Mouse (Mus musculus) C2C12 (cell line): ENCODE data around the gene Bcl6. TPM values are rescaled to one million over a fixed set of nuclear protein-coding genes. Genes with fewer than 3 reads are reported as not detected.

Experiments used
- H3K27me3 ChIP-seq: one replicate; pipeline ENCODE4 v1.6.1; 2011; ENCODE audit not compliant: control insufficient read depth, insufficient read depth, insufficient read length
- H3K36me3 ChIP-seq: one replicate; pipeline ENCODE4 v1.6.1; 2011; ENCODE audit not compliant: control insufficient read depth, insufficient read depth
- H3K4me3 ChIP-seq: one replicate; pipeline ENCODE4 v1.5.1; 2011; ENCODE audit warnings: mild to moderate bottlenecking, control low read depth; ENCODE audit not compliant: poor library complexity, insufficient read depth, severe bottlenecking
- H3K79me2 ChIP-seq: one replicate; pipeline ENCODE4 v1.6.1; 2011; ENCODE audit not compliant: control insufficient read depth, insufficient read depth
- H3K79me3 ChIP-seq: one replicate; pipeline ENCODE4 v1.6.1; 2011; ENCODE audit warnings: low read depth, control low read depth
- H3ac ChIP-seq: one replicate; pipeline ENCODE3; 2011; ENCODE audit warnings: low read depth; ENCODE audit not compliant: control insufficient read depth, insufficient read length
- CEBPB ChIP-seq: IDR thresholded peaks from one replicate; pipeline ENCODE4 v1.6.1; 2011; ENCODE audit warnings: low read depth, mild to moderate bottlenecking, control low read depth, moderate library complexity
- CTCF ChIP-seq: IDR thresholded peaks from one replicate; pipeline ENCODE4 v1.5.1; 2011; ENCODE audit not compliant: control insufficient read depth, insufficient read depth, insufficient read length
- FOSL1 ChIP-seq: IDR thresholded peaks from one replicate; pipeline ENCODE4 v1.8.0; 2011; ENCODE audit warnings: mild to moderate bottlenecking, low read length; ENCODE audit not compliant: poor library complexity, insufficient read depth, severe bottlenecking
- MAX ChIP-seq: IDR thresholded peaks from one replicate; pipeline ENCODE4 v1.6.1; 2011; ENCODE audit warnings: mild to moderate bottlenecking, control low read depth
- MYOD1 ChIP-seq: IDR thresholded peaks from one replicate; pipeline ENCODE4 v1.6.1; 2011; ENCODE audit warnings: low read depth; ENCODE audit not compliant: control insufficient read depth, insufficient read length
- MYOG ChIP-seq: IDR thresholded peaks from one replicate; pipeline ENCODE4 v1.6.1; 2011; ENCODE audit not compliant: control insufficient read depth, insufficient read length; ENCODE audit errors: extremely low read depth
- USF1 ChIP-seq: IDR thresholded peaks from one replicate; pipeline ENCODE4 v1.6.1; 2011; ENCODE audit warnings: low read depth, mild to moderate bottlenecking, control low read depth, moderate library complexity
- polyA plus RNA-seq: library from polyadenylated mRNA; unstranded; fragments of >200 nt; fragmentation: generic; extraction: Trizol; gene quantifications from one replicate; pipeline ENCODE4 v1.2.1, GENCODE M21; 2012; ENCODE audit warnings: missing spikeins

The Bcl6 gene
- polyA plus RNA-seq, 1 experiment = 6.2 TPM

DNA sequence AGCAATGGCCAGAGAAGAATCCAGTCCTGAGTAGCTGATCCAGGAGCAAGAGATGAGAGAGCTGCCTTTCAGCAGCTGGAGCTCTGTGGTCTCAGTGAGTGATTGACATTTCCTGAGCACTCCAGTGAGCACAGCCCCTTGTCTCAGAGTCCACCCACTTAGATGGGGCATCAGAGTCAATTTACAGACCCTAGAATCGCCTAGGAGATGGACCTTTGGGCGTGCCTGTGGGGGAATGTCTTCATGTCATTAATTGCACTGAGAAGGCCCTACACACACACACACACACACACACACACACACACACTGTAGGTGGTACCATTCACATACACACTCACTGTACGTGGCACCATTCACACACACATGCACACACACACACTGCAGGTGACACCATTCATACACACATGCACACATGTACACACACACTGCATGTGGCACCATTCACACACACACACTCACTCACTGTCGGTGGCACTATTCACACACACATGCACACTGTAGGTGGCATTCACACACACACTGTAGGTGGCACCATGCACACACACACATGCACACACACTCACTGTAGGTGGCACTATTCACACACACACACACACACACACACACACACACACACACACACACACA, 36.4 kb downstream of the Bcl6 start:
- no peak overlapping the region for H3K4me3 ChIP-seq
- no peak for TF ChIP-seq CTCF
- H3K27me3 ChIP-seq = no peaks in the 10 kb centered on the region

DNA sequence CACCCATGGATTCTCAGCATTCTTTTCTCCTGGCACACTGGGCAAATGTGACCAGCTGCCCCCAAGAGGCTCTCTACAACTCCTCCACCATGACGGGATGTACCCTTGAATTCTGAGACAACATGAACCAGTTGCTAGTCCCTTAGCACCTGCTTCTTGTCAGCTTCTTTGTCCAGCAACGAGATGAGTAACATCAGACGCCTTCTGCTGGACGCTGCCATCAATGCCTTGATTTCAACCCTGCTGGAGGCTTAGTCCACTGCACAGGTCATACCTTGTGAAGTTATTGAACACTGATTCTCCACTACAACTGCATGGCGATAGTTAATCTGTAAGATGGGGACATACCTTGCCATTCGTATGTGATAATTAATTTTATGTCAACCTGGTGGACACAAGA, 41.0 kb downstream of the Bcl6 start:
- Histone ChIP-seq H3K27me3 (no peaks in the 10 kb centered on the region), H3K79me2 (no peaks in the 10 kb centered on the region), H3K36me3 (no peaks in the 10 kb centered on the region), H3ac (no peak overlapping the region), H3K4me3 (no peak overlapping the region), H3K79me3 (no peaks in the 10 kb centered on the region)
- TF ChIP-seq MYOG = no peak
- TF ChIP-seq FOSL1 = no peak
- TF ChIP-seq MYOD1 = no peak
- TF ChIP-seq CTCF = no peak
- no peak for TF ChIP-seq MAX

More for the DNA sequence above, 36.4 kb downstream of the Bcl6 start:
- Histone ChIP-seq H3ac (no peak overlapping the region), H3K79me3 (no peaks in the 10 kb centered on the region), H3K36me3 (no peaks in the 10 kb centered on the region), H3K79me2 (no peaks in the 10 kb centered on the region)

DNA sequence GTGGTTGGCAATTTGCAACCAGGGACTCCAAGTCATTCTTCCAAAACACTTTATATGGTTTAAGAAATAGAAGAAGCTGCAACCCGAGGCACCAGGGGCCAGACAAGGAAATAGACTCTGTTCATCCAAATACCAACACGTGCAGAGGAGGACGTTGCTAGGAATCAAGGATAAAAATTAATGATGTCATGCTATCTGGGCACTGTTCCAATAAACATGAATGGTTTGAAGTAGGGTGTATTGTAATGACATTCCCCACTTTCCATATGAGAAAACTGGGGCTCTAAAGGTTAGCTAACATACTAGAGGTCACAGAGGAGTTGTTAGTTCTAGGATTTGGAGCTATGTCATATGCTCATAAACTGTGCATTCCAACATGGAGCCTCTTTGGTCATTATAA, 43.9 kb downstream of the Bcl6 start:
- Histone ChIP-seq H3K4me3 (no peak overlapping the region), H3K36me3 (no peaks in the 10 kb centered on the region), H3K27me3 (no peaks in the 10 kb centered on the region), H3ac (no peak overlapping the region), H3K79me2 (no peaks in the 10 kb centered on the region), H3K79me3 (no peaks in the 10 kb centered on the region)
- TF ChIP-seq FOSL1 = no peak
- no peak for TF ChIP-seq MYOG
- TF ChIP-seq CEBPB = no peak
- TF ChIP-seq USF1 = no peak
- no peak for TF ChIP-seq CTCF
- TF ChIP-seq MYOD1 = no peak
- no peak for TF ChIP-seq MAX

DNA sequence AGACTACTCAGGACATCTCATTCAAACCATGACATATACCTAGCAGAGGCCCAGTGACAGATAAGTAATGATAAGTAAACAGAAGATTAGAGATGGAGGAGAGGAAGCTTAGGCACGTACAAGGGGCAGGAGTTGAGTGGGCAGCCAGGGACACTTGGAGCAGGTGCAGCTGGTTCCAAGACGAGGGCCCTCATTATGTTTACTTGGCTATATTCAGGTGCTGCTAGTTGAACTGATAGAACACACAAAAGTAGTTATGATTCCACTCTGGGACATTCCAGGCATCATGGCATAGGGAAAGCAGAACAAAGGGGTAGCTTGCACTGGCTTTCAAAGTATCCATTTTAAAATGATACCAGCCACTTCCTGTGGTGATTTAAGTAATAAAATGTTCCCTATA, 54.3 kb downstream of the Bcl6 start:
- Histone ChIP-seq H3K79me3 (no peaks in the 10 kb centered on the region), H3K79me2 (no peaks in the 10 kb centered on the region), H3ac (no peak overlapping the region), H3K27me3 (peaks cover 6% of the 10 kb centered on the region), H3K36me3 (no peaks in the 10 kb centered on the region), H3K4me3 (no peak overlapping the region)
- TF ChIP-seq USF1 (no peak), MYOD1 (no peak), CTCF (no peak), CEBPB (no peak), FOSL1 (no peak), MYOG (no peak), MAX (no peak)

DNA sequence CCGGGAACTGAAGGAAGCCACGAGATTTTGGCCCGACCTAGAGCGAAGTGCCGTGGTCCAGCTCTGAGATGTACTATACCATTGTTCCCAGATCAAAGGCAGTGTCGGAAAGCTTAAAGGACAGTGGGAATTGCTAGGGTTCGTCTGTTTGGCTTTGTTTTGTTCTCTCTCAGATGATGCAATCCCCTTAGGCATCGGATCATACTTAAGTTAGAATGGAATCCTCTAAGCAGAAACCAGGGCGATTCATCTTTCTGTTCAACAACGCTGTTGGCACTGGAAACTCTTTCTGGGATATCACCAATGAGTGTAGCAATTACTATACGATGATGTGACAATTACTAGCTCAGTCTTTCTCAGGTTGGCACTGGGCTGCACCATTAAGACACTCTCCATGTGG, 56.4 kb downstream of the Bcl6 start, which contains the start of gene Rtp2:
Gene Rtp2 (minus strand): TSS at position 101 of the 400 bp plus-strand sequence.
- no peak for TF ChIP-seq FOSL1
- TF ChIP-seq MYOG = no peak
- TF ChIP-seq CEBPB = peak; percentile 1
- no peak for TF ChIP-seq CTCF
- TF ChIP-seq MYOD1 = no peak
- no peak for TF ChIP-seq MAX
- no peak for TF ChIP-seq USF1
- Histone ChIP-seq H3K36me3 (no peaks in the 10 kb centered on the region), H3K4me3 (no peak within 1 kb of the TSS), H3ac (no peak within 1 kb of the TSS), H3K79me3 (no peaks in the 10 kb centered on the region), H3K79me2 (no peaks in the 10 kb centered on the region), H3K27me3 (peaks cover 6% of the 10 kb centered on the region)

DNA sequence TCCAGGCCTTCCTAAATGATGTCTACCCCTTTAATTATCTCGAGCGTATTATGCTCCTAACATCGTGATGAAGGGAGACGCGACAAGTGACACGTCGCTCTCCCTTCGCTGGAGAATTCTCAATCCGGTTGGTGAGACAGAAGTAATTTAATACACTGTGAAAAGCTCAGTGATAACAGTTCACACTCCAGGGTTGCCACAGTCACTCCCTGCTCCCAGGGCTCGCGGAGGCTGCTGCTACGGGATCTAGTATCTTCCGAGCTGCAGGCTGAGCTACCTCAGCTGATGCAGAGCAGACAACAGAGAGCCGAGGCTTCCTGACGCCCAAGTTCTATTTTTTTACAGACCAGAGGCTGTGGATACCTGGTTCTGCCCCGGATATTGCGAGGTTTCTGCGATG, 57.4 kb downstream of the Bcl6 start:
- Histone ChIP-seq H3K79me3 (no peaks in the 10 kb centered on the region), H3K27me3 (peaks cover 1% of the 10 kb centered on the region), H3K79me2 (no peaks in the 10 kb centered on the region), H3ac (no peak overlapping the region), H3K4me3 (no peak overlapping the region), H3K36me3 (no peaks in the 10 kb centered on the region)
- no peak for TF ChIP-seq MAX
- TF ChIP-seq USF1 = no peak
- TF ChIP-seq FOSL1 = no peak
- TF ChIP-seq MYOG = no peak
- TF ChIP-seq CTCF = no peak
- TF ChIP-seq CEBPB = no peak
- no peak for TF ChIP-seq MYOD1
